Mouse (Mus musculus): Measurements from ENCODE around the gene Hsp90ab1. TPM values are rescaled to one million over a fixed set of nuclear protein-coding genes. Genes with fewer than 3 reads are reported as not detected.

Gene Hsp90ab1
- polyA plus RNA-seq, 1 experiment from 2014 or later = 1,922 TPM

- Histone ChIP-seq H3K4me2 (replicated peaks; ENCODE audit: low read depth, low read length) (peak overlapping the region; percentile 55), H3K4me1 (ENCODE audit: insufficient read depth, low read length) (peaks cover 22% of the 10 kb centered on the region), H3K9me3 (ENCODE audit: low read length) (no peaks in the 10 kb centered on the region), H3K36me3 (ENCODE audit: insufficient read depth, low read length) (no peaks in the 10 kb centered on the region), H3K27me3 (ENCODE audit: insufficient read depth, low read length) (peaks cover 79% of the 10 kb centered on the region), H3K27ac (ENCODE audit: low read length) (no peak overlapping the region), H3K4me3 (ENCODE audit: low read length) (peak overlapping the region; percentile 38), H3K9ac (replicated peaks; ENCODE audit: low read length) (peak overlapping the region; percentile 16; the same call in 1 of the 2 replicates)
- ATAC-seq (ENCODE audit: low FRiP score, low TSS enrichment) = no peak
- 3% methylated on average over 74 of the region's 74 CpGs for WGBS
Observed at GRCm38 (mm10) chr17:45545278-45545961, 27.7 kb downstream of the Hsp90ab1 start.

GRCm38 (mm10) chr17:45544873-45545277, 28.2 kb downstream of the Hsp90ab1 start:
- H3K27me3 ChIP-seq (ENCODE audit: insufficient read depth, low read length) = peaks cover 80% of the 10 kb centered on the region
- no peak overlapping the region for H3K9ac ChIP-seq (replicated peaks; ENCODE audit: low read length)
- ATAC-seq (ENCODE audit: low FRiP score, low TSS enrichment) = no peak
- H3K9me3 ChIP-seq (ENCODE audit: low read length) = no peaks in the 10 kb centered on the region
- peak overlapping the region; percentile 38 for H3K4me3 ChIP-seq (ENCODE audit: low read length)
- no peaks in the 10 kb centered on the region for H3K36me3 ChIP-seq (ENCODE audit: insufficient read depth, low read length)
- no peak overlapping the region for H3K27ac ChIP-seq (ENCODE audit: low read length)
- WGBS = 4% methylated on average over 46 of the region's 46 CpGs
- peak overlapping the region; percentile 55 for H3K4me2 ChIP-seq (replicated peaks; ENCODE audit: low read depth, low read length)
- peaks cover 18% of the 10 kb centered on the region for H3K4me1 ChIP-seq (ENCODE audit: insufficient read depth, low read length)

- Histone ChIP-seq H3K4me1 (ENCODE audit: insufficient read depth, low read length) (peaks cover 15% of the 10 kb centered on the region), H3K36me3 (ENCODE audit: insufficient read depth, low read length) (no peaks in the 10 kb centered on the region), H3K27me3 (ENCODE audit: insufficient read depth, low read length) (peaks cover 84% of the 10 kb centered on the region), H3K9ac (replicated peaks; ENCODE audit: low read length) (no peak overlapping the region), H3K9me3 (ENCODE audit: low read length) (no peaks in the 10 kb centered on the region), H3K4me2 (replicated peaks; ENCODE audit: low read depth, low read length) (peak overlapping the region; percentile 55), H3K27ac (ENCODE audit: low read length) (no peak overlapping the region), H3K4me3 (ENCODE audit: low read length) (peak overlapping the region; percentile 38; the same call in 1 of the 2 replicates)
- no peak for ATAC-seq (ENCODE audit: low FRiP score, low TSS enrichment)
- WGBS = 10% methylated on average over 24 of the region's 24 CpGs
Observed at GRCm38 (mm10) chr17:45544001-45544872, 28.8 kb downstream of the Hsp90ab1 start.

- Histone ChIP-seq H3K4me2 (replicated peaks; ENCODE audit: low read depth, low read length) (no peak overlapping the region), H3K4me3 (ENCODE audit: low read length) (no peak overlapping the region), H3K27me3 (ENCODE audit: insufficient read depth, low read length) (peaks cover 86% of the 10 kb centered on the region), H3K36me3 (ENCODE audit: insufficient read depth, low read length) (no peaks in the 10 kb centered on the region), H3K9me3 (ENCODE audit: low read length) (no peaks in the 10 kb centered on the region), H3K9ac (replicated peaks; ENCODE audit: low read length) (no peak overlapping the region), H3K27ac (ENCODE audit: low read length) (no peak overlapping the region), H3K4me1 (ENCODE audit: insufficient read depth, low read length) (peaks cover 15% of the 10 kb centered on the region)
- WGBS = 45% methylated on average over 1 of the region's 1 CpGs
- ATAC-seq (ENCODE audit: low FRiP score, low TSS enrichment) = no peak
Observed at GRCm38 (mm10) chr17:45543115-45543514, 30.0 kb downstream of the Hsp90ab1 start.

- Histone ChIP-seq H3K9ac (replicated peaks; ENCODE audit: low read length) (no peak overlapping the region), H3K27ac (ENCODE audit: low read length) (no peak overlapping the region), H3K27me3 (ENCODE audit: insufficient read depth, low read length) (peaks cover 82% of the 10 kb centered on the region), H3K9me3 (ENCODE audit: low read length) (no peaks in the 10 kb centered on the region), H3K4me1 (ENCODE audit: insufficient read depth, low read length) (peaks cover 15% of the 10 kb centered on the region), H3K36me3 (ENCODE audit: insufficient read depth, low read length) (no peaks in the 10 kb centered on the region), H3K4me3 (ENCODE audit: low read length) (no peak overlapping the region), H3K4me2 (replicated peaks; ENCODE audit: low read depth, low read length) (no peak overlapping the region)
- no peak for ATAC-seq (ENCODE audit: low FRiP score, low TSS enrichment)
- WGBS = 50% methylated on average over 2 of the region's 2 CpGs
Observed at GRCm38 (mm10) chr17:45542705-45543104, 30.4 kb downstream of the Hsp90ab1 start.

GRCm38 (mm10) chr17:45542129-45542528, 30.9 kb downstream of the Hsp90ab1 start:
- no peak overlapping the region for H3K9ac ChIP-seq (replicated peaks; ENCODE audit: low read length)
- peaks cover 81% of the 10 kb centered on the region for H3K27me3 ChIP-seq (ENCODE audit: insufficient read depth, low read length)
- ATAC-seq (ENCODE audit: low FRiP score, low TSS enrichment) = no peak
- H3K4me3 ChIP-seq (ENCODE audit: low read length) = no peak overlapping the region
- no peak overlapping the region for H3K4me2 ChIP-seq (replicated peaks; ENCODE audit: low read depth, low read length)
- H3K27ac ChIP-seq (ENCODE audit: low read length) = no peak overlapping the region
- H3K4me1 ChIP-seq (ENCODE audit: insufficient read depth, low read length) = peaks cover 15% of the 10 kb centered on the region
- no peaks in the 10 kb centered on the region for H3K9me3 ChIP-seq (ENCODE audit: low read length)
- no peaks in the 10 kb centered on the region for H3K36me3 ChIP-seq (ENCODE audit: insufficient read depth, low read length)
- WGBS = 41% methylated on average over 6 of the region's 6 CpGs

- no peak for ATAC-seq (ENCODE audit: low FRiP score, low TSS enrichment)
- H3K9ac ChIP-seq (replicated peaks; ENCODE audit: low read length) = no peak overlapping the region
- no peak overlapping the region for H3K4me2 ChIP-seq (replicated peaks; ENCODE audit: low read depth, low read length)
- 74% methylated on average over 21 of the region's 21 CpGs for WGBS
- H3K27ac ChIP-seq (ENCODE audit: low read length) = no peak overlapping the region
- no peaks in the 10 kb centered on the region for H3K9me3 ChIP-seq (ENCODE audit: low read length)
- no peak overlapping the region for H3K4me3 ChIP-seq (ENCODE audit: low read length)
- H3K36me3 ChIP-seq (ENCODE audit: insufficient read depth, low read length) = no peaks in the 10 kb centered on the region
- peaks cover 2% of the 10 kb centered on the region for H3K4me1 ChIP-seq (ENCODE audit: insufficient read depth, low read length)
- H3K27me3 ChIP-seq (ENCODE audit: insufficient read depth, low read length) = peaks cover 76% of the 10 kb centered on the region
Observed at GRCm38 (mm10) chr17:45539664-45540063, 33.4 kb downstream of the Hsp90ab1 start.

- Histone ChIP-seq H3K27me3 (ENCODE audit: insufficient read depth, low read length) (peaks cover 73% of the 10 kb centered on the region), H3K4me3 (ENCODE audit: low read length) (no peak overlapping the region), H3K27ac (ENCODE audit: low read length) (no peak overlapping the region), H3K9me3 (ENCODE audit: low read length) (no peaks in the 10 kb centered on the region), H3K4me2 (replicated peaks; ENCODE audit: low read depth, low read length) (no peak overlapping the region), H3K9ac (replicated peaks; ENCODE audit: low read length) (no peak overlapping the region), H3K36me3 (ENCODE audit: insufficient read depth, low read length) (no peaks in the 10 kb centered on the region), H3K4me1 (ENCODE audit: insufficient read depth, low read length) (no peaks in the 10 kb centered on the region)
- WGBS = 65% methylated on average over 4 of the region's 4 CpGs
- ATAC-seq (ENCODE audit: low FRiP score, low TSS enrichment) = no peak
Observed at GRCm38 (mm10) chr17:45538394-45538793, 34.7 kb downstream of the Hsp90ab1 start.

GRCm38 (mm10) chr17:45536264-45536663, 36.8 kb downstream of the Hsp90ab1 start:
- Histone ChIP-seq H3K27me3 (ENCODE audit: insufficient read depth, low read length) (peaks cover 61% of the 10 kb centered on the region), H3K4me1 (ENCODE audit: insufficient read depth, low read length) (no peaks in the 10 kb centered on the region), H3K9me3 (ENCODE audit: low read length) (no peaks in the 10 kb centered on the region), H3K4me3 (ENCODE audit: low read length) (no peak overlapping the region), H3K9ac (replicated peaks; ENCODE audit: low read length) (no peak overlapping the region), H3K27ac (ENCODE audit: low read length) (no peak overlapping the region), H3K36me3 (ENCODE audit: insufficient read depth, low read length) (no peaks in the 10 kb centered on the region), H3K4me2 (replicated peaks; ENCODE audit: low read depth, low read length) (no peak overlapping the region)
- WGBS = 10% methylated on average over 5 of the region's 5 CpGs
- no peak; the same call in 1 of the 2 replicates for ATAC-seq (ENCODE audit: low FRiP score, low TSS enrichment)

GRCm38 (mm10) chr17:45532896-45533295, 40.2 kb downstream of the Hsp90ab1 start:
- no peaks in the 10 kb centered on the region for H3K9me3 ChIP-seq (ENCODE audit: low read length)
- no peak overlapping the region for H3K9ac ChIP-seq (replicated peaks; ENCODE audit: low read length)
- H3K36me3 ChIP-seq (ENCODE audit: insufficient read depth, low read length) = no peaks in the 10 kb centered on the region
- no peak overlapping the region for H3K4me2 ChIP-seq (replicated peaks; ENCODE audit: low read depth, low read length)
- H3K4me1 ChIP-seq (ENCODE audit: insufficient read depth, low read length) = no peaks in the 10 kb centered on the region
- H3K4me3 ChIP-seq (ENCODE audit: low read length) = no peak overlapping the region
- 52% methylated on average over 15 of the region's 15 CpGs for WGBS
- peaks cover 50% of the 10 kb centered on the region for H3K27me3 ChIP-seq (ENCODE audit: insufficient read depth, low read length)
- no peak for ATAC-seq (ENCODE audit: low FRiP score, low TSS enrichment)
- H3K27ac ChIP-seq (ENCODE audit: low read length) = no peak overlapping the region

All from kidney, embryonic 16.5 days (tissue).